Mouse (Mus musculus): Measurements from ENCODE around the gene Ldhb.

Ldhb gene

DNA sequence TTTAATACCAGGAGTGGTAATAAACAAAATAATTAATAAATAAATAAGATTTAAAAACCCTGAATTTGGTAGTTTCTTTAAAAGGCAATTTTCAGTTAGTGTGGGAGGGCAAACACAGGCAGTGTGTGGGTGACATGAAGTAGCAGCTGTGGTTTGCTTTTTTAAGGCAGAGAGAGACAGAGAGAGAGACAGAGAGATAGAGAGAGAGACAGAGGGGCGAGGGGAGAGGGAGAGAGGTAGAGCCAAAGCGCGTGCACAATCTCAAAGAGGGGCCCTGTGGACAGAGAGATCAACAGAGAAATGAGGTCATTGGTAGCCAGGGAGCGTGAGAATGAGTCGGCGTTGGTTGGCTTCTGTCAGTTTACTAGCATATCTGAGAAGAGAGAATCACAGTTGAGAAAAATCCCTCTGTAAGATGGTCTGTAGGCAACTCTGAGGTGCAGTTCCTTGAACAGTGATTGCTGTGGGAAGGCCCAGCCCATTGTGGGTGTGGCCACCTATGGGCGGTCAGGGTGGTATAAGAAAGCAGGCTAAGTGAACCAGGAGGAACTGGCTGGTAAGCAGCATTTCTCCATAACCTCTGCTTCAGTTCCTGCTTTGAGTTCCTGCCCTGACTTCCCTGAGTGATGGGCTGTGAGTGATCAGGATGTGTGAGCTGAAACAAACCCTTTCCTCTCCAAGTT lies 52.3 kb downstream of the Ldhb start:
- no peak; the same call in 1 of the 2 replicates for ATAC-seq (ENCODE audit: insufficient number of reproducible peaks, low FRiP score, low TSS enrichment)

DNA sequence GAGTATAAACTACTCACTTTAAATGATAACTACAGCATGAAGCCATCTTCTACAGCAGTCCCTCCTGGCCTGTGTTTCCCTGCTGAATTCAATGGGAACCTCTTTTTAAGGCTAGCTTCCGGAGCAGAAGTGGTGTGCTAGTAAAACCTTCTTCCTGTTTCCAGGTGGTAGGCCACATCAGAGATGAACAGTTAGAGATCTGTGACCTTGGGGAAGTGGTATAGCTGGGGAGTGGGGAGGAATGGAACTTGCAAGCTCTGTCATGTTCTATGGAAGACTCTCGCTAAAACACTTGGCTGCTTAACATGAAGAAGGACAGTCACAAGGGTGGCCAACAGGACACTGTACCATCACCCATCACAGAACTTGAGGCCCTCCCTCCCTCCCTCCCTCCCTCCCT lies 54.4 kb downstream of the Ldhb start:
- ATAC-seq (ENCODE audit: insufficient number of reproducible peaks, low FRiP score, low TSS enrichment) = no peak

DNA sequence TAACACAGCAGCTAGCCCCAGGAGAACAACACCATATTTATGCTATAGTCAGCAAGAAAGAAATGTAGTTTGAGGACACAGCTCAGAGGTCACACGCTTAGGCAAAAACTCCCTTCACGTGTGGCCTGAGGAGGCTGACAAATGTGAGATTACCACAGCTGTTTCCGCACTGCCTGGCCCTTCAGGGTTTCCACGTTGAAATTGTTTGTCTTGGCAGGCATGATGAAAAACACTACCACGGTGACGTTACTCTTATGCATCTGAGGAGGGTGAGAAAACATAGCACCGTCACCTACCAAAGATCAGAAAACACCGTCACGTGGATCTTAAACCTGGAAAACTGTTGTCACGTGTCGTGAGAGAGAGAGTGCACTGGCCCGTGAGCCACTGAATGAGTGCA lies 56.4 kb downstream of the Ldhb start:
- ATAC-seq (ENCODE audit: insufficient number of reproducible peaks, low FRiP score, low TSS enrichment) = no peak

Data from cerebellum, adult (tissue).